Mouse (Mus musculus) heart, adult 8-10 months (tissue): ENCODE measurements around the gene Slc35b4. TPM values are rescaled to one million over a fixed set of nuclear protein-coding genes. Genes with fewer than 3 reads are reported as not detected.

Experiments
- DNase-seq: peaks from one replicate; pipeline ENCODE4 v3.0.0; 2022; ENCODE audit warnings: low spot score
- total RNA-seq, 4 experiments: library from RNA; stranded (reverse); gene quantifications; 2 replicates each; pipeline ENCODE4 v1.2.4; 2022

The Slc35b4 gene
- 1 to 10 TPM; 6.9 to 9.2 (median 7.6) TPM for total RNA-seq

DNA sequence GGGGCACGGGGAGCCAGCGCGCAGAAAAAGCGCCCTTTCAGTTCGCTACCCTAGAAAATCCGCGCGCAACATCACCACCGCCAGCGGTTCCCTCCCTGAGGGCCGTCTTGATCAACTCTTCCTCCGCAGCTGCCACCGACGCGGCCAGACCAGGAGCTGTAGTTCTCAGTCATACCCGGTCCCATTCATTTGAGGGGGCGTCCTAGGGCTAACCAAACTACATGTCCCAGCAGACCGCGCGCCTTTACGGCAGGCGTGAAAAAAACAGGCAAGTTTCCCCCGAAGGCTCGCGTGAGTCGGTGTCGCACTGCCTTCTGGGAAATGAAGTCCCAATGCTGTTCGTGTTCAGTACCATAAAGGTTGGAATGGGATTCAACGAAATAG is at the start of gene Slc35b4:
Gene Slc35b4, minus strand, starts transcription at position 248 of the 384 bp plus-strand sequence.
- peak; percentile 95 for DNase-seq

DNA sequence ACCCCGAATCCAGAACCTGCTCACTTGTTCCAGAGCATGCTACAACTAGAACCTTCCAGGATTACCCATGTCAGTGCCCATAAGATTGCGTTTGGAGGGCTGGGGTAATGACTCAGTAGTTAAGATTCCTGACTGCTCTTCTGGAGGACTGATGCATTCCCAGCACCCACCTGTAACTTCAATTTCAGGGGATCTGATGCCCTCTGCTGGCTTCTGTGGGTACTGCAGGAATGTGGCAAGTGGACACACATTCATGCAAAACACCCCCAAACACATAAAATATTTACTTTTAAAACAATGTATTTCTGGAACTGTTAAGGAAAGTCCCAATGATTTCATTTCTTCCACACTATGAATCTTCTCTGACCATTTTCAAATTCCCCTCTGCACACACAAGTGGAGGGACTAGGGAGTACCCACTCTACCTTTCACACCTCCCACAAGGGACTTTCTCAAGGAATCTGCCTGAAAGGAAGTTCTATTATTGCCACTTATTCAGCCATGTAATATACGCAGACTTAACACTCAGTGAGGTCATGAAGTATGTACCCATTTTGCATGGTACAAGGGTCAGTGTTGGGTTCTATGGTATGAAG is 48.2 kb upstream of the Slc35b4 start:
- DNase-seq, result no peak

DNA sequence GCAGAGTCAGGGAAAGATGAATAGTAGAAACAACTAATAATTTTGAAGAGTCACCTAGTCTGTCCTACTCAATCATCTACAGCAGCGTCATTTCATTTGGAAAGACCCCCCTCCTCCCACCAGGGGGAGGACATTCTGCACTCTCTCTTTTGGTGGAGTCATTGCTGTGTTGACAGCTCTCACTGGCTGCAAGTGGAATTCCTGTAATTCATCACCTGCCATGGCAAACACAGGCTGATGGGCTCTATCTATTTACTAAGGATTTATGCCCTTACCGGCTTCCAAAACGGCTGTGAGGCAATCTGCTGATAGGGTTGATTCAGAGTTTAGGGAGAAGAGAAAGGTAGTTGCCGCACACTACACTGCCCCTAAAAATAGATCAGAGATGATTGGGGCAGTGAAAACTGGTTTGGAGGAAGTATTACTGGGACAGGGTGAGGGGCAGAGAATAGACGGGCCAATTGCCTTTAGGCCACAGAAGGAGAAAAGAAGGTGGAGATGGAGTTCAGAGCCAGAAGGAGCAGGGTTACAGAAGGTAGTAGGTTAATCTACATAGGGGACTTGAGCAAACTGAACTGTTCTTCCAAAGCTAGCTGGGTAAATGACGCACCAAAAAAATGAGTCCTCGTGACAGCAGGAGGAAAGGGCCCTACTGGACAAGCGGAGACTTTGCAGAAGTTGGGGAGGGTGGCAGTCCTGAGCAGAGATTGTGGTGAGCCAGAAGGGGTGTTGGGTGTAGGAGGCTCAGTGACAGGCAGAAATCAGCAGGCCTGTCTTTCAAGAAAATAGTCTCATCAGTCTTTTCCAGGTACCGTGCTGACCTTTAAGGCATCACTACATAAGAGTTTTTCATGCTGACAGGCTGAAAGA is 39.8 kb upstream of the Slc35b4 start:
- DNase-seq, result no peak

DNA sequence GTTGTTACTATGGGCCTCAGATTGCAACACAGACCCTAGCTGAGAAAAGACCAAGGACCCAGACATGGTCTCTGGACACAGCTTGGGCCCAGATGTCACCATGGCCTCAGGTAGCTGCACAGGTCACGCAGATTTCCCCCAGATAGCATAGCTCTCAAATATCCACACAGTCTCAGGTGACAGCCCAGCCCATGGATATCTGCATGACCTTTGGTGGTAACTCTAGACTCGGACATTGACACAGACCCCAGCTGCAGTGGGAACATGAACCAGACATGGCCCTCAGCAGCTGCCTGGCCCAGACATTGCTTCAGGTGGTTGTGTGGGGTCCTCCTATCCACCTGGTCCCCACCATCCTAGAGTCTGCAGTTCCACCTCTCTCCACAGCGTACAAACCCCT is 28.8 kb upstream of the Slc35b4 start:
- DNase-seq, result no peak

DNA sequence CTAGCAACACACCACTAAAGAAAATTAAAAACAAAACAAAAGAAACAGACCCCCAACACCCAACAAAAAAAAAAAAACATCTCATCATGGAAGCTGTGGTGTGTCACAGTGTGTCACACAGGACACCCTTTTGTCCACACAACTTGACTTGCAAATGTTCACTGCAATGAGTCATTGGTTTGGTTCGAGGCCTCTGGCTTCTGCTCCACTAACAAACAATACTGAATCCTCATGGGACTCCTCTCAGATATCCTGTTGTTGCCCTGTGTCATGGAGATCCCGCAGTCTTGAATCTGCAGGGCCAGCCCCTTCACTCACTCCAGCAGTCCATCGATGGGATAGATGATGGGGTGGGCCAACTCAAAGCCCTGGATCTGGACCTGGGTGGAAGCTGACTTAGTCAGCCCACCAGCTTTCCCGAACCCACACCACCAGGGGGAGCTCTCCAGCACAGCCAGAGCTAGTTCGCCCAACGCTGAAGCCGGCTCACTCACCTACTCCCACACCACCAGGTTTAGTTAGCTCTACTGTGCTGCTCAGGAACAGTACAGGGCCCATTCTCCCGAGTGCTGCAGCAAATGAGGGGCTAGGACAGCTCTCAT is 28.2 kb upstream of the Slc35b4 start:
- DNase-seq, result peak; percentile 10

DNA sequence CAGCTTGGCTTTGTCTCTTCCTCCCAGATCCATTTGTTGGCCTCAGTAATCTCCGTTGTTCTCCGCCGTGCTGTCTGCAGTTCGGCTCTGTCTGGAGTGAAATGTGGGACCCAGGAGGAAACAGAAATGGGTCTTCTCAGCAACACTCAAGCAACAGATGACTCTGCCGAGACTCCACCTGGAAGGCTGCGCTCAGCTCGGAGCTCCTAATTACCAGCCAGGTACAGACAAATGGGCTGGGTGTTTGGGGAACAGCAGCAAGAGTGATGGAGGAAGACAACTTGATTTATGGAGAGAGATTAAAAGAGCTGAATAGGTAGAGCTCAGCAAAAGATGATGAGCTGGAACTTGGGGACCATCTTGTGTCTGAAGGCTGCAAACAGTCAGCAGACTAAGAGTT is 26.6 kb upstream of the Slc35b4 start:
- no peak for DNase-seq

- DNase-seq, result no peak
Measured at GRCm38 (mm10) chr6:34194981-34195380, 18.1 kb upstream of the Slc35b4 start.

DNA sequence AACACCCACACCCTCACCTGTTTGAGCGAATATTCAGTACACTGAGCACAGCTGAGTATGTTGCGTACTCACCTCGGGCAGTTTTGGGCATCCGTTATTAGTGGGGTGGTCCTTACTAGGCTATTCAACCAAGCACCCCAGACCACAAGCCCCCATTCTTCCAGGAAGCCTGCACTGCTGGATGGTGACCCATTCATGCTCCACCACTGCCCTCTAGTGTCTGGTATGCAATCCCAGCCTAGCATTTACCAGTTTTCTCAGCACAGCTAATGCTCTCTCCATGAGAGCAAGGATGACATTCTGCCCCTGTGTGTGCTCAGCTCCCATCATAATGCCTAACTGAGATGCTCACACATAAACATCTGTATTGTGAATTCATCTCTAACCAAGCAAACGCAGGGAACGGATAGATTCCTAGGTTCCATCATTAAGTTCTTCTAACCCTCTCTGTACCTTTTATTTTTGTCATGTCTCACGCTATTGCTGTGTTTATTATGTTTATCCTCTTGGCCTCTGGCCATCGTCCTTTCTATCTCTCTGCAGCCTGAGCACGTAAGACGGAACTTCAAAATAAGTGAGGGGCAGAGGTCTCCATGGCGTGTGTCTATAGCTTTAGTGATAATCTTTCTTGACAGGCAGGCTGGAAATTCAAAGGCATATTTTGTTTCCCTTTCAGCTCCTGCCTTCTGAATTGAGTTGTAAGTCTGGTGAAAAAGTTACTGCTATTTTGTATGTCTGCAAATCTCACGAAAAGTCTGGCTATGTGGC is 17.0 kb upstream of the Slc35b4 start:
- peak; percentile 35 for DNase-seq

- no peak for DNase-seq
Measured at GRCm38 (mm10) chr6:34191401-34191800, 14.5 kb upstream of the Slc35b4 start.

DNA sequence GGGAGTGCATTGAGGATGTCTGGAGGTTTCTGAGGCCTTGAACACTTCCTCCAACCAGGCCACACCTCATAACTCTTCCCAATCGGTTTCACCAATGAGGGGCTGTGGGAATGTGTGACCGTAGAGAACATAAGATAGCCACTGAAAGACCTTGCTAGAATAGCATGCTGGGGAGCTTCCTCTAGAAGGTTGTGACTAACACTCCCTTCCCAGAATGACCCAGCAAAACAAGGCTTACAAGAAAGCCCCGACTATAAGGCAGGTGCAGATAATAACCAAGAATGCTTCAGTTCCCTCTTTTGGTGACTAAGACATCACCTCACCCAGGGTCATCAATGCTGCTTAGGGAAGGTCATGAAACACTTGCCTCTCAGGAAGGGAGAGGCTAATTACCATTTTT is 12.6 kb upstream of the Slc35b4 start:
- no peak for DNase-seq

DNA sequence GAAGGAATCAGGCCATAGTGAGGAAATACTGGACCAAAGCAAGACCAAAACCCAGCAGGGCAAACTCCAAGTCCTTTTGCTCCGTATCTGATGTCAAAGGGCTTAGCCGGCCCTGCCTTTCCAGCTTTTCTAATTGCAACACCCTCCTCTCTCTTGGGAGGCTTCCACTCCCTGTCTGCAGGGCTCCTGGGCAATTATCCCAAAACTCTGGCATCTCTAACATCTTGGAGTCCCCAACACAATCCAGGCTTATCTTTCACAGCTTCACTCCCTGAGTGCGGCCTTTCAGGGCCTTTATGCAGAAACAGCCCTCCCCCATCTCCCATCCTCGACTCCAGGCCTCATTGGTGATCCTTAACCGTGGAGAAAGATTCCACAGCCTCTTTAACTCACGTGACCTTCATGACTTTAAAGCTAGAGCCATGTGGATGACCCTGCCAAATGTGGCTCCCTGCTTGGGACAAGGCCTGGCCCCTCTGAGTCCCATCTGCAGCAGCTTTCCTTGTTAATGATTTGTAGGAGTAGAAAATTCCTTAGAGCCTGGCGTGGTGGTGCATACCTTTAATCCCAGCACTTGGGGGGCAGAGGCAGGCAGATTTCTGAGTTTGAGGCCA is 11.2 kb upstream of the Slc35b4 start:
- peak; percentile 33 for DNase-seq

DNA sequence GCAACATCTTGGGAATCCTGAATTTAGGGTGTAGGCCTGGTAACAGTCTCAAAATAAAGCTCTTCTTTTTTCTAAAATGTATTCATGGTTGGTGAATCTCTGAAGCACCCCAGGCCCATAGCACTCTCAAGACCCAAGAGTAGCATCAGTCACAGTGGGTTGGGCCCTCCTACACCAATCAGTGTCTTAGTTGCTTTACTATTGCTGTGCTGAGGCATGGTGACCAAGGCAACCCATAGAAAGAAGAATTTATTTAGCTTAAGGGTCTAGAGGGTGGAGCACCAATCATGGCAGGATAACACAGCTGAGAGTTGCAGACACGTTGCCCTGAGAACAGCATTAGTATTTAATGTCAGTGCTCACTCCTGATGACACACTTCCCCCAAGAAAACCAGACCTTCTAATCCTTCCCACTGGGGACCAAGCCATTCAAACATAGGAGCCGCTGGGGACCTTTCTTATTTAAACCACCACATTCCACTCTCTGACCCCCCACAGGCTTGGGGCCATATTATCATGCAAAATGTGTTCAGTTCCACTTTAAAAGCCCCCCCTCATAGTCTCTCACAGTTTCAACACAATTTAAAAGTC is 10.5 kb upstream of the Slc35b4 start:
- no peak for DNase-seq

DNA sequence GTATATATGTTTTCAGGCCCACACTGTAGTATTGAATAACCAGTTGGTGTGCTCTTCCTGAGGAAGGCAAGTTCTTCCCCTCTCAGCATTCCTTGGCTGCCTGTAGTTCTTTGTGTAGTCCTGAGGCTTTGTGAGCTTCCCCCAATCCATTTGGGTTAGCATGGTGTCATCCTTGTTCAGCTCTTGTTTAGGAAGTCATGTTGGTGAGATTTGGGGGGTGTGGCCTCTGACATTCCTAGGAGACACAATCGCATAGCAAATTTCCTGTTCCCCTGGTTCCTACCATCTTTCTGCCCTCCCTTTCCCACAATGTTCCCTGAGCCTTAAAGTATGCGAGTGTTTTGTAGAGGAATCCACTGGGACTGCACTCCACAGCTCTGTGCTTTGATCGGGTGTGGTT is 6.4 kb upstream of the Slc35b4 start:
- DNase-seq, result no peak

- DNase-seq, result no peak
Measured at GRCm38 (mm10) chr6:34181961-34182360, 5.0 kb upstream of the Slc35b4 start.

- no peak for DNase-seq
Measured at GRCm38 (mm10) chr6:34179911-34180310, 3.0 kb upstream of the Slc35b4 start.

DNA sequence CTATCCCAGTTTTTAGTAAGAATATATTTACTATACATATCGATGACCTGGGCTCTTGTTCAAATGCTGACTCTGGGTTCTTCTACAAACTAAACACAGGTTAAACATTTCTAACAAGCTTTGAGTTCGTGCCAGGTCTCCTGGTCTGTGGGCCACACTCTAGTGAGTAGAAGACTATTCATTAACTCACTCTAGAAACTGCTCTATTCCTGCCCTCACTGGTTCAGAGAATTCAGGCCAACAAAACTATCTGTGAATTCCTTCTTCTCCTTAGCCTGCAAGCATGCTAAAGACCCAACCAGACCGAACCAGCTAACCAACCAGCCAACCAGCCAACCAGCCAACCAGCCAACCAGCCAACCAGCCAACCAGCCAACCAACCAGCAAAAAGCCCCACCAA is 2.1 kb upstream of the Slc35b4 start:
- DNase-seq, result no peak

DNA sequence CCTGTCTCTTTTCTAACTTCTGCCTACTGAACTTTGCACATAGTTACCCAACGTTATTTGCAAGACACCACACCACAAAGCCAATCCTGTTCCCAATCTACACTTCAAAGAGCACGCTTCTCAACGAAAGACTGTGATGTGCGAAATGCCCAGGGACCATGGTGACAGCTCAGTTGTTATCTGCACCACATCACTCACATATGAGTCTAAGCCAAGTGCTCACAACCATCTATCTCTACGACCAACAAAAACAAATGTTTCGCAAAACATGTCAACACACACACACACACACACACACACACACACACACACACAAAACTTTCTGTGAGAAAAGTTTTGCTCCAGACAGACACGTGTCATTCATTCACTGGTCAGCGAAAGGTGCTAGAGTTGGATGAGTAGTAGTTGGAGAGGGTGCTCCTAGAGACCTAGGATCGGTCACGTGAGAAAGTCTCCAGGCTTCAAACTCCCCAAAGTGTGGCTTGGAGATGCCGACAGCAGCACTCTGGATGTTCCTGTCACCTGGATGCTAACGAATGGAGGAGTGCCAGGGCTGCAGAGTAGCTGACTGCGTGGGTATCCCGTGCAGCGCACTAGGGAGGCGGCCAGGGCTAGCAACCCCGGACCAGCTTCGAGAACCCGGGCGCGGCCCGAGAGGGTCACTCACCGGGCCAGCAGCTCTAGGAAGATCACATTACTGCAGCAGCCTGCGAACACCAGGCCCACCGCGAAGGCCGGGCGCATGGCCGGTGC is 624 bp downstream of the Slc35b4 start:
- DNase-seq, result no peak

DNA sequence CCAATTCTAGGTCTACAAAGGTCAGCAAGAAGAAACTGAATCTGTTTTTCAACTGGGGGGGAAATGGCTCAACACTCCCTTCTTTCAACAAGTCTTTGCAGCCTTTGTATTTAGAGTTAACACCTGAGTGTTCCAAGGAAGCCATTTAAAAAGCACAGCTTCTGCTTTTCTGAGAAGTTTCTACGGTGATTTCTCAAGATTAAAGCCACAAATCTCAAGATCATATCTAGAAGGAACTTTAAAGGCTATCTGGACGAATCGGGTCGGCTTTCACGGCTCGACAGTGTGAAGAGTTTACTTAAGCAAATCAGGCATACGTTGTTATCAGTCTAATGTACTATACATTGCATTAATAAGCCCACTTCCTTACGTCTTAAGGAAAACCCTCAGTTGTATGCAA is 2.2 kb downstream of the Slc35b4 start:
- DNase-seq, result no peak

DNA sequence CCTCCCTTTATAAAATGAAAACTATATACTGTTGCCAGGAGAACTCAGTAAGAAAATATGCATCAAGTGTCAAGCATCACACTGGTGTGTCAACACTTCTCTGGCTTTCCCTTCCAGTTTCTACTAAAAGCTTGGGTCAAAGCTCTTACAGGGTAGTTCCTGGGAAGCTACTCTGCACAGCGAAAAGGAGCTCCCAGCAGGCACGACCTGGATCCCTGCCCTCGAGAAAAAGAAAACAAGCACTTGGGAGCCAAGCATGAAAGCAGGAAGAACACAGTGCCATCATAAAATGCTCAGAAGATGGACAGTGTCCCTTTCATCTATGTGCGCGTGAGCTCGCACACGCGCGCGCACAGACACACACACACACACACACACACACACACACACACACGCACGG is 3.7 kb downstream of the Slc35b4 start:
- no peak for DNase-seq

DNA sequence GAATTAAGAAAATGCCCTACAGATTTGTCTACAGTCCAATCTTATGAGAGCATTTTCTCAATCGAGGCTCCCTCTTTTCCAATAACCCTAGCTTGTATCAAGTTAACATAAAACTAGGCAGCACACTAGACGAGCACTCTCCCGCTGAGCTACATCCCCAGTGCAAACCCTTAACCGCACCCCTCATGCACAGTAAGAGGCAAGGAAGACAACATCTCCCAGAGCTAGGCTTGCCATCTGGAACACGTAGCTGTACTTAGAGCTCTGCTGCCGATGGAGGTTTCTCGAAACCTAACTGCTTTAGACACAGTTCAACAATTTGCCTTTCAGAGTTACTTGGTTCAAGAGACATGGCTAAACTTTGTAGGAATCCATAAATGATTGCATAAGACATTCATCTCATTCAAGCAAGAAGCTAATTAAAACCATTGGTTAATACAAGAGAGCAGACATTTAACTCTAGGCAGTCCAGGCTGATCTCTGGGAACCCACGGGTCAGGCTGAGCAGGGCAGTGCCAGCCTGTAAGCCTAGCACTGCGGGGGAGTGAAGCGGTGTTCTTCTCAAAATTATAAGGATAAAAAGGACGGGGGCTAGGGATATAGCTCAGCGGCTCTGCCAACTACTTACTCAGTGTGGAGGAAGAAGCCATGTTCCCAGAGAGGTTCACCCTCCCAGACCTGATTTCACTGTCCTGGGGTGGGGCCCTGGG is 5.0 kb downstream of the Slc35b4 start:
- DNase-seq, result no peak
